Mouse (Mus musculus) kidney, adult 2 months (tissue): ENCODE measurements around the gene Tenm3. TPM values are rescaled to one million over a fixed set of nuclear protein-coding genes. Genes with fewer than 3 reads are reported as not detected.

ENCODE experiments used
- DNase-seq: peaks from one replicate; pipeline ENCODE4 v3.0.0; 2021
- H3K27ac ChIP-seq: fragments of 200-500 bp; 2 replicates; pipeline ENCODE4 v1.5.1; 2012; ENCODE audit warnings: low read depth, low read length, control low read depth, inconsistent platforms; ENCODE audit not compliant: insufficient read depth
- H3K27me3 ChIP-seq: fragments of 200-500 bp; replicated peaks from 2 replicates; pipeline ENCODE4 v1.6.1; 2012; ENCODE audit warnings: mild to moderate bottlenecking, moderate library complexity, low read length, inconsistent platforms; ENCODE audit not compliant: control insufficient read depth, insufficient read depth
- H3K36me3 ChIP-seq: fragments of 200-500 bp; 2 replicates; pipeline ENCODE4 v1.6.1; 2012; ENCODE audit warnings: mild to moderate bottlenecking, moderate library complexity, low read length, inconsistent platforms; ENCODE audit not compliant: control insufficient read depth, insufficient read depth
- H3K4me1 ChIP-seq: fragments of 200-500 bp; 2 replicates; pipeline ENCODE4 v1.6.1; 2011; ENCODE audit warnings: low read length; ENCODE audit not compliant: control insufficient read depth, insufficient read depth
- H3K4me3 ChIP-seq: fragments of 200-500 bp; 2 replicates; pipeline ENCODE4 v1.5.1; 2011; ENCODE audit warnings: mild to moderate bottlenecking, low read depth, low read length, control low read depth; ENCODE audit not compliant: insufficient read depth
- CTCF ChIP-seq: fragments of 200-500 bp; conservative IDR thresholded peaks from 2 replicates; pipeline ENCODE4 v1.5.1; 2011; ENCODE audit warnings: low read depth, mild to moderate bottlenecking, control low read depth, low read length, moderate library complexity, mixed read lengths; ENCODE audit not compliant: insufficient read depth, insufficient read length
- POLR2A ChIP-seq: fragments of 200-500 bp; IDR thresholded peaks from one replicate; pipeline ENCODE4 v1.6.1; 2011; ENCODE audit warnings: low read depth, low read length, control low read depth
- WGBS: fragments of 180-500 bp; shearing (Covaris S2); methylation state at CpG from one replicate; pipeline ENCODE4 v1.1.7; 2018; 5-methylcytosine and 5-hydroxymethylcytosine counted together
- polyA plus RNA-seq: library from polyadenylated mRNA; depleted of rRNA; stranded (reverse); fragments of >200 nt; gene quantifications from 2 replicates; pipeline ENCODE4 v1.2.3, GENCODE M21; 2012

Gene Tenm3
- polyA plus RNA-seq, 1 experiment: 2.0 TPM

- H3K27me3 ChIP-seq: no peaks in the 10 kb centered on the region
- no peaks in the 10 kb centered on the region for H3K4me1 ChIP-seq
- 94% methylated on average over 4 of the region's 4 CpGs for whole genome bisulfite sequencing
- no peaks in the 10 kb centered on the region for H3K36me3 ChIP-seq
- H3K27ac ChIP-seq: no peak overlapping the region
- no peak for DNase-seq
- TF ChIP-seq POLR2A (no peak), CTCF (no peak)
- no peak overlapping the region for H3K4me3 ChIP-seq
Measured at GRCm38 (mm10) chr8:48348386-48348785, 495.4 kb downstream of the Tenm3 start.

GRCm38 (mm10) chr8:48343067-48343420 is 500.7 kb downstream of the Tenm3 start:
- Histone ChIP-seq H3K4me3 (no peak overlapping the region), H3K4me1 (no peaks in the 10 kb centered on the region), H3K27me3 (no peaks in the 10 kb centered on the region), H3K27ac (no peak overlapping the region), H3K36me3 (no peaks in the 10 kb centered on the region)
- TF ChIP-seq CTCF (no peak), POLR2A (no peak)
- WGBS: 86% methylated on average over 18 of the region's 18 CpGs
- DNase-seq: no peak

DNA sequence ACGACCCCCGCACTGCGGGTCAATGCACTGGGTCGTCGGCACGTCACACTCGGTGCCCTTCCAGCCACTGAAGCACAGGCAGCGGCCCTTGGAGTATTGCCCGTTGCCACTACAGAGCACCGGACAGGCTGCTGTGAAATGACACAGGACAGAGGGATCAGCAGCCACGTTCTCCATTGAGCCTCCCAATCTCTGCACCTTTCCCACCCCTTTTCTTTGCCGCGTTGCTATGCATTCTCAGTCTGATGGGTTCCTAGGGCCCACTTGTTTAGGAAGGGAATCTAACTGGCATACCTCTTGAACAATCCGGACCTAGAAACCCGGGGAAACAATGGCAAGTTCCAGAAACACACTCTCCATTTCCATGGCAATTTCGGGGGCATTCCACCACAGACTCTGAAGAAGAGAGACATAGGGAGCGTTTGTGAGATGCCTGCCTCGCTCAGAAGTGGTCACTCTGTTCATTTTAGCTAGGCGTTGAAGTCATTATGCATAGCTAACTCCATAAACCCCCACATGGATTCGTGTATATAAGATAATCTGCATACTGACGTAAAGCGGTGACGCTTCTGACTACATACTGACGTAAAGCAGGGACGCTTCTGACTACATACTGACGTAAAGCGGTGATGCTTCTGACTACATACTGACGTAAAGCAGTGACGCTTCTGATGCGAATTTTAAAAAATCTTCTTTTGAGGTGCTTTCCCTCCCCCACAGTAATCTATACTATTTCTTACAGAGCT is 501.3 kb downstream of the Tenm3 start:
- TF ChIP-seq POLR2A: no peak
- no peak for TF ChIP-seq CTCF
- Histone ChIP-seq H3K27me3 (no peaks in the 10 kb centered on the region), H3K4me1 (no peaks in the 10 kb centered on the region), H3K27ac (no peak overlapping the region), H3K4me3 (no peak overlapping the region), H3K36me3 (no peaks in the 10 kb centered on the region)
- 72% methylated on average over 30 of the region's 30 CpGs for WGBS
- DNase-seq: no peak

- TF ChIP-seq POLR2A (no peak), CTCF (no peak)
- Histone ChIP-seq H3K27me3 (no peaks in the 10 kb centered on the region), H3K36me3 (no peaks in the 10 kb centered on the region), H3K4me1 (no peaks in the 10 kb centered on the region), H3K27ac (no peak overlapping the region), H3K4me3 (no peak overlapping the region)
- WGBS: 66% methylated on average over 4 of the region's 4 CpGs
- no peak for DNase-seq
Measured at GRCm38 (mm10) chr8:48341692-48342091, 502.1 kb downstream of the Tenm3 start.

GRCm38 (mm10) chr8:48341276-48341675 is 502.5 kb downstream of the Tenm3 start:
- Histone ChIP-seq H3K27ac (no peak overlapping the region), H3K27me3 (no peaks in the 10 kb centered on the region), H3K4me1 (no peaks in the 10 kb centered on the region), H3K4me3 (no peak overlapping the region), H3K36me3 (no peaks in the 10 kb centered on the region)
- WGBS: 69% methylated on average over 5 of the region's 5 CpGs
- DNase-seq: no peak
- TF ChIP-seq CTCF: no peak
- no peak for TF ChIP-seq POLR2A

GRCm38 (mm10) chr8:48322655-48323265 is 521.0 kb downstream of the Tenm3 start:
- Histone ChIP-seq H3K27ac (no peak overlapping the region), H3K4me3 (no peak overlapping the region), H3K4me1 (no peaks in the 10 kb centered on the region), H3K27me3 (no peaks in the 10 kb centered on the region), H3K36me3 (no peaks in the 10 kb centered on the region)
- TF ChIP-seq POLR2A: no peak
- TF ChIP-seq CTCF: no peak
- WGBS: 94% methylated on average over 11 of the region's 11 CpGs
- DNase-seq: no peak

GRCm38 (mm10) chr8:48322240-48322639 is 521.5 kb downstream of the Tenm3 start:
- WGBS: 96% methylated on average over 6 of the region's 6 CpGs

More at GRCm38 (mm10) chr8:48322240-48322639, 521.5 kb downstream of the Tenm3 start:
- no peak for DNase-seq
- no peaks in the 10 kb centered on the region for H3K4me1 ChIP-seq
- no peak for TF ChIP-seq CTCF
- TF ChIP-seq POLR2A: no peak
- H3K36me3 ChIP-seq: no peaks in the 10 kb centered on the region
- no peak overlapping the region for H3K4me3 ChIP-seq
- H3K27ac ChIP-seq: no peak overlapping the region
- no peaks in the 10 kb centered on the region for H3K27me3 ChIP-seq
